13 mouse cellular contexts compared by ENCODE assay signal in the genomic region with DNA sequence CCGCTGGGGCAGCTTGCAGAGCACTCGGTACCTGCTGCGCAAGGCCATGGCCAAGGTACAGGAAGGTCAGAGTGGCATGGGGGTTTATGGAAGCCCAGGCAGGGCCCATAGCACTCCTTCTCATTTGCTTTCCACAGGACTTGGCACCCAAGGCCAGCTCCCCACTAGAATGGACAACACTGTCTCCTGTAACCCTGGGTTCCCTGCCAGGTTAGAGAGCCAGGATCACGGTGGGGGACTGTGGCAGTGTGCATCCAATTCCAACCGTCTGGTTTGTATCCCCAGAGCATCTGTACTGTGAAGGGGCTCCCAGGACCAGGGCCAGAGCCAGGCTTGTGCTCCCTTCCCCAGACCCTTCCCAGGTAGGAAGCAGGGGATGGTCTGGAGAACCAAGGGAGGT. TPM values are rescaled to one million over a fixed set of nuclear protein-coding genes. Genes with fewer than 3 reads are reported as not detected.
DNase-seq lines count a peak whose midpoint lies in the region; ATAC-seq and TF ChIP-seq lines count a peak whose summit lies in the region.
"Had no signal": no experiment of that assay in that cellular context is flagged by ENCODE, and none has a peak within 500 bp of the region (broad histone marks: within the 10 kb centered on the region; RNA-seq: fewer than 3 reads in every experiment).

No protein-coding gene starts in this region.

- no peaks in the 10 kb centered on the region for H3K4me1 ChIP-seq in cortical plate, adult 2 months (ENCODE audit: control insufficient read depth, insufficient read depth, low read length)
- peaks cover 4% of the 10 kb centered on the region; the same call in 1 of the 2 replicates for H3K4me1 ChIP-seq in midbrain, embryonic 12.5 days
- no peaks in the 10 kb centered on the region; the same call in 1 of the 2 replicates for H3K4me1 ChIP-seq in lung, adult 2 months (ENCODE audit: control insufficient read depth, insufficient read depth, low read length)

- H3K27ac ChIP-seq in cortical plate, adult 2 months (ENCODE audit: insufficient read depth, low read length) = no peak overlapping the region
- peak overlapping the region; percentile 42 for H3K27ac ChIP-seq in midbrain, embryonic 12.5 days (replicated peaks)
- H3K27ac ChIP-seq: heart, embryonic 13.5 days; limb, embryonic 15.5 days had no signal

- H3K9me3 ChIP-seq in midbrain, embryonic 12.5 days = no peaks in the 10 kb centered on the region
- H3K9me3 ChIP-seq: heart, embryonic 13.5 days; limb, embryonic 15.5 days had no signal

- DNase-seq in brain, adult 2 months (ENCODE audit: low read depth, low spot score) = peak; percentile 59
- DNase-seq in cerebellum, adult 11 months = peak; percentile 62
- DNase-seq in gastrocnemius, postnatal 10 days = no peak
- DNase-seq in kidney, adult 18-20 months = no peak
- no peak for DNase-seq in lung, adult 2 months
- DNase-seq: thymus, adult 18-20 months had no signal

- ATAC-seq in midbrain, embryonic 12.5 days (ENCODE audit: low FRiP score, low read depth) = no peak
- no peak for ATAC-seq in granulocyte monocyte progenitor cell, adult 5-6 weeks (replicated peaks; ENCODE audit: poor library complexity, severe bottlenecking)
- ATAC-seq: lung, postnatal 0 days had no signal

- TF ChIP-seq CTCF in cortical plate, adult 2 months (IDR thresholded peaks at IDR 0.05; ENCODE audit: extremely low read depth, insufficient read depth, low read length) = no peak
- TF ChIP-seq CTCF in lung, adult 2 months (IDR thresholded peaks at IDR 0.05; ENCODE audit: insufficient read depth, low read length) = no peak

- H3K36me3 ChIP-seq in midbrain, embryonic 12.5 days = peaks cover 39% of the 10 kb centered on the region

- H3K27me3 ChIP-seq in midbrain, embryonic 12.5 days = peaks cover 11% of the 10 kb centered on the region
- H3K27me3 ChIP-seq: limb, embryonic 15.5 days had no signal

- H3K9ac ChIP-seq in midbrain, embryonic 12.5 days (replicated peaks) = no peak overlapping the region
- H3K9ac ChIP-seq: heart, embryonic 13.5 days; limb, embryonic 15.5 days had no signal

- WGBS in midbrain, embryonic 12.5 days = 81% methylated on average over 5 of the region's 5 CpGs
- 68% methylated on average over 5 of the region's 5 CpGs for WGBS in lung, adult 2 months

- H3K4me3 ChIP-seq in cortical plate, adult 2 months (ENCODE audit: insufficient read depth, low read length) = no peak overlapping the region
- no peak overlapping the region for H3K4me3 ChIP-seq in midbrain, embryonic 12.5 days
- H3K4me3 ChIP-seq in lung, adult 2 months (replicated peaks; ENCODE audit: extremely low read depth, low read depth, low read length) = no peak overlapping the region
- H3K4me3 ChIP-seq: heart, embryonic 13.5 days; limb, embryonic 15.5 days had no signal

- TF ChIP-seq POLR2A in cortical plate, adult 2 months (IDR thresholded peaks at IDR 0.05; ENCODE audit: extremely low read depth, insufficient read depth, low read length) = 0 out of 2 replicates have a peak, but pooled peaks have one; percentile 19
- no peak for TF ChIP-seq POLR2A in lung, adult 2 months (IDR thresholded peaks at IDR 0.05; ENCODE audit: borderline replicate concordance, extremely low read depth, low read depth, low read length)

- H3K4me2 ChIP-seq in midbrain, embryonic 12.5 days (replicated peaks) = no peak overlapping the region
- H3K4me2 ChIP-seq: heart, embryonic 13.5 days; limb, embryonic 15.5 days had no signal

RNA-seq across cellular contexts. Expression of gene Arhgap33, which starts 14.0 kb away (rescaled TPM):
- 174 and 184 TPM in 2 replicates for polyA plus RNA-seq in cortical plate, adult 2 months (2012; rRNA removed)
- 96.3 and 99.5 TPM in 2 replicates for polyA plus RNA-seq in midbrain, embryonic 12.5 days (2016; fragmentation: Nextera tagmentation; extraction: Ambion mirVana)
- 7.0 and 8.6 TPM in 2 replicates for total RNA-seq in granulocyte monocyte progenitor cell, adult 5-6 weeks (2014; fragmentation: Nextera tagmentation)
- total RNA-seq in granulocyte monocyte progenitor cell, adult 5-6 weeks (2017) = 3.7 and 3.8 TPM in 2 replicates
- total RNA-seq in gastrocnemius, postnatal 10 days (2021) = 1 to 10 TPM; 3.2 to 4.8 TPM
- polyA plus RNA-seq in lung, adult 2 months (2012; rRNA removed) = 21.4 and 24.0 TPM in 2 replicates

RNA-seq across cellular contexts. Expression of gene Prodh2, which starts 27.4 kb away (rescaled TPM):
- polyA plus RNA-seq in cortical plate, adult 2 months (2012; rRNA removed) = not detected in 2 replicates
- polyA plus RNA-seq in midbrain, embryonic 12.5 days (2016; fragmentation: Nextera tagmentation; extraction: Ambion mirVana) = 0.39 TPM in 1 of 2 replicates, not detected in the other
- total RNA-seq in granulocyte monocyte progenitor cell, adult 5-6 weeks (2014; fragmentation: Nextera tagmentation) = 2.2 TPM in 1 of 2 replicates, not detected in the other
- not detected in 2 replicates for total RNA-seq in granulocyte monocyte progenitor cell, adult 5-6 weeks (2017)
- not detected for total RNA-seq in gastrocnemius, postnatal 10 days (2021)
- 0.12 TPM in 1 of 2 replicates, not detected in the other for polyA plus RNA-seq in lung, adult 2 months (2012; rRNA removed)
- total RNA-seq: gastrocnemius, adult 8-10 months had no signal
- polyA plus RNA-seq: lung, postnatal 0 days had no signal

RNA-seq across cellular contexts. Expression of gene Hspb6, which starts 31.1 kb away (rescaled TPM):
- polyA plus RNA-seq in cortical plate, adult 2 months (2012; rRNA removed) = 11.0 and 11.3 TPM in 2 replicates
- 5.8 and 6.2 TPM in 2 replicates for polyA plus RNA-seq in midbrain, embryonic 12.5 days (2016; fragmentation: Nextera tagmentation; extraction: Ambion mirVana)
- total RNA-seq in granulocyte monocyte progenitor cell, adult 5-6 weeks (2014; fragmentation: Nextera tagmentation) = 3.8 and 14.9 TPM in 2 replicates
- 3.6 and 3.9 TPM in 2 replicates for total RNA-seq in granulocyte monocyte progenitor cell, adult 5-6 weeks (2017)
- total RNA-seq in gastrocnemius, postnatal 10 days (2021) = 100 to 1,000 TPM; 304 to 323 TPM
- polyA plus RNA-seq in lung, adult 2 months (2012; rRNA removed) = 50.5 and 129 TPM in 2 replicates

RNA-seq across cellular contexts. Expression of gene Proser3, which starts 31.2 kb away (rescaled TPM):
- 4.7 and 6.2 TPM in 2 replicates for polyA plus RNA-seq in cortical plate, adult 2 months (2012; rRNA removed)
- polyA plus RNA-seq in midbrain, embryonic 12.5 days (2016; fragmentation: Nextera tagmentation; extraction: Ambion mirVana) = 15.1 TPM in 2 replicates
- 7.3 and 15.8 TPM in 2 replicates for total RNA-seq in granulocyte monocyte progenitor cell, adult 5-6 weeks (2014; fragmentation: Nextera tagmentation)
- total RNA-seq in granulocyte monocyte progenitor cell, adult 5-6 weeks (2017) = 2.8 and 9.2 TPM in 2 replicates
- 1 to 10 TPM; 3.8 to 6.2 TPM for total RNA-seq in gastrocnemius, postnatal 10 days (2021)
- polyA plus RNA-seq in lung, adult 2 months (2012; rRNA removed) = 10.2 and 12.4 TPM in 2 replicates

RNA-seq across cellular contexts. Expression of gene Lin37, which starts 38.8 kb away (rescaled TPM):
- polyA plus RNA-seq in cortical plate, adult 2 months (2012; rRNA removed) = 71.9 and 72.7 TPM in 2 replicates
- polyA plus RNA-seq in midbrain, embryonic 12.5 days (2016; fragmentation: Nextera tagmentation; extraction: Ambion mirVana) = 53.0 and 54.9 TPM in 2 replicates
- 45.4 and 96.9 TPM in 2 replicates for total RNA-seq in granulocyte monocyte progenitor cell, adult 5-6 weeks (2014; fragmentation: Nextera tagmentation)
- 23.5 and 25.3 TPM in 2 replicates for total RNA-seq in granulocyte monocyte progenitor cell, adult 5-6 weeks (2017)
- 10 to 100 TPM; 11.0 to 16.3 TPM for total RNA-seq in gastrocnemius, postnatal 10 days (2021)
- 27.1 and 29.4 TPM in 2 replicates for polyA plus RNA-seq in lung, adult 2 months (2012; rRNA removed)

Comparison
In these comparisons a context has a peak if more than half of its experiments do, and no peak if none do; other contexts are left out.
1. DNase-seq: peak in brain, adult 2 months (single experiment) and cerebellum, adult 11 months (single experiment); none in gastrocnemius, postnatal 10 days (single experiment), kidney, adult 18-20 months (single experiment) and lung, adult 2 months (single experiment).